8 mouse cellular contexts compared by ENCODE assay signal in genomic region chr7:12779782-12780150, GRCm38 (mm10). TPM values are rescaled to one million over a fixed set of nuclear protein-coding genes. Genes with fewer than 3 reads are reported as not detected.
DNase-seq lines count a peak whose midpoint lies in the region; ATAC-seq and TF ChIP-seq lines count a peak whose summit lies in the region.

No protein-coding gene starts in this region.

- intact Hi-C loops in left cerebral cortex, postnatal 36 days (cut with DNase I): loop anchor here (1.0 to 5.0 kb wide), 2 partner anchors 24 to 38 kb away; partner anchors contain the start of genes Zfp329 and Zscan18

- H3K4me3 ChIP-seq in erythroblast, embryonic 14.5 days (replicated peaks): peak overlapping the region; percentile 60
- peak overlapping the region; percentile 89 for H3K4me3 ChIP-seq in testis, adult 2 months (ENCODE audit: control insufficient read depth, low read depth, low read length)
- peak overlapping the region; percentile 64 for H3K4me3 ChIP-seq in liver, embryonic 12.5 days

- no peak overlapping the region; the same call in 1 of the 2 replicates for H3K27ac ChIP-seq in testis, adult 2 months (ENCODE audit: control insufficient read depth, insufficient read depth, low read depth, low read length)
- no peak overlapping the region for H3K27ac ChIP-seq in liver, embryonic 12.5 days

- 28% methylated on average over 10 of the region's 10 CpGs for WGBS in liver, embryonic 12.5 days (ENCODE audit: insufficient replicate concordance)

- no peaks in the 10 kb centered on the region for H3K36me3 ChIP-seq in erythroblast, embryonic 14.5 days (ENCODE audit: control insufficient read depth)
- H3K36me3 ChIP-seq in testis, adult 2 months (ENCODE audit: control insufficient read depth, insufficient read depth, low read length): no peaks in the 10 kb centered on the region
- 0 out of 2 replicates have a peak, but pooled peaks cover 3% of the 10 kb centered on the region for H3K36me3 ChIP-seq in liver, embryonic 12.5 days

- no peak for TF ChIP-seq POLR2A in testis, adult 2 months (IDR thresholded peaks at IDR 0.05; ENCODE audit: control insufficient read depth, low read depth, low read length)

- H3K9me3 ChIP-seq in erythroblast, embryonic 14.5 days (ENCODE audit: control insufficient read depth, low read length): no peaks in the 10 kb centered on the region
- H3K9me3 ChIP-seq in liver, embryonic 12.5 days (replicated peaks): no peaks in the 10 kb centered on the region

- no peak for TF ChIP-seq CTCF in testis, adult 2 months (IDR thresholded peaks at IDR 0.05; ENCODE audit: control insufficient read depth, insufficient read depth, insufficient replicate concordance, low read depth, low read length)

- no peak for ATAC-seq in erythroblast, adult 5-6 weeks (replicated peaks; ENCODE audit: low FRiP score, poor library complexity, severe bottlenecking)
- ATAC-seq in liver, embryonic 12.5 days: peak; percentile 24

- DNase-seq in testis, postnatal 14 days (ENCODE audit: low spot score): no peak
- DNase-seq in yolk sac, embryonic 10.5 days (ENCODE audit: low spot score): peak; percentile 4
- DNase-seq in left cerebral cortex, postnatal 36 days (ENCODE audit: low spot score in 2 of 2): no peak
- no peak for DNase-seq in right cerebral cortex, adult 18-20 months

- peak overlapping the region; percentile 68 for H3K9ac ChIP-seq in liver, embryonic 12.5 days

- H3K27me3 ChIP-seq in erythroblast, embryonic 14.5 days (ENCODE audit: control insufficient read depth): peaks cover 7% of the 10 kb centered on the region
- H3K27me3 ChIP-seq in testis, adult 2 months (ENCODE audit: control insufficient read depth, insufficient read depth, low read length): no peaks in the 10 kb centered on the region
- H3K27me3 ChIP-seq in liver, embryonic 12.5 days (replicated peaks): 0 out of 2 replicates have a peak, but pooled peaks cover 3% of the 10 kb centered on the region

- H3K4me2 ChIP-seq in liver, embryonic 12.5 days: peak overlapping the region; percentile 93

- H3K4me1 ChIP-seq in erythroblast, embryonic 14.5 days (ENCODE audit: control insufficient read depth): peaks cover 9% of the 10 kb centered on the region
- H3K4me1 ChIP-seq in testis, adult 2 months (ENCODE audit: control insufficient read depth, insufficient read depth, low read length): peaks cover 10% of the 10 kb centered on the region
- peaks cover 12% of the 10 kb centered on the region for H3K4me1 ChIP-seq in liver, embryonic 12.5 days

RNA-seq across cellular contexts. Expression of gene Zscan18, which starts 23.7 kb away (rescaled TPM):
- 0.04 TPM in 1 of 2 replicates, not detected in the other for polyA plus RNA-seq in erythroblast, embryonic 14.5 days (2012)
- 0.63 TPM in 1 of 2 replicates, not detected in the other for total RNA-seq in erythroblast, adult 5-6 weeks (2015; ENCODE audit: low replicate concordance)
- total RNA-seq in erythroblast, adult 5-6 weeks (2017; ENCODE audit: low replicate concordance): not detected in 2 replicates
- 7.6 and 9.0 TPM in 2 replicates for polyA plus RNA-seq in testis, adult 2 months (2012; rRNA removed)
- polyA plus RNA-seq in liver, embryonic 12.5 days (2016; fragmentation: Nextera tagmentation; extraction: Ambion mirVana): 1.4 and 2.1 TPM in 2 replicates
- 10 to 100 TPM; 14.8 to 22.0 TPM for total RNA-seq in left cerebral cortex, postnatal 36 days (2021)

RNA-seq across cellular contexts. Expression of gene Zfp329, which starts 38.9 kb away (rescaled TPM):
- 0.01 TPM in 1 of 2 replicates, not detected in the other for polyA plus RNA-seq in erythroblast, embryonic 14.5 days (2012)
- 3.3 and 6.1 TPM in 2 replicates for total RNA-seq in erythroblast, adult 5-6 weeks (2015; ENCODE audit: low replicate concordance)
- total RNA-seq in erythroblast, adult 5-6 weeks (2017; ENCODE audit: low replicate concordance): 1.4 and 3.1 TPM in 2 replicates
- 2.0 and 3.0 TPM in 2 replicates for polyA plus RNA-seq in testis, adult 2 months (2012; rRNA removed)
- 3.8 and 4.6 TPM in 2 replicates for polyA plus RNA-seq in liver, embryonic 12.5 days (2016; fragmentation: Nextera tagmentation; extraction: Ambion mirVana)
- total RNA-seq in left cerebral cortex, postnatal 36 days (2021): 10 to 100 TPM; 17.3 to 24.7 TPM

RNA-seq across cellular contexts. Expression of gene Vmn2r56, which starts 45.0 kb away (rescaled TPM):
- 0.01 TPM in 1 of 2 replicates, not detected in the other for polyA plus RNA-seq in erythroblast, embryonic 14.5 days (2012)
- total RNA-seq in erythroblast, adult 5-6 weeks (2015; ENCODE audit: low replicate concordance): not detected in 2 replicates
- not detected in 2 replicates for total RNA-seq in erythroblast, adult 5-6 weeks (2017; ENCODE audit: low replicate concordance)
- polyA plus RNA-seq in testis, adult 2 months (2012; rRNA removed): not detected in 2 replicates
- polyA plus RNA-seq in liver, embryonic 12.5 days (2016; fragmentation: Nextera tagmentation; extraction: Ambion mirVana): not detected in 2 replicates
- under 1 TPM in 1 of 2 experiments, not detected in 1; 0.05 TPM for total RNA-seq in left cerebral cortex, postnatal 36 days (2021)

RNA-seq across cellular contexts. Expression of gene Zfp110, which starts 54.8 kb away (rescaled TPM):
- polyA plus RNA-seq in erythroblast, embryonic 14.5 days (2012): 0.06 and 0.24 TPM in 2 replicates
- 5.8 and 6.1 TPM in 2 replicates for total RNA-seq in erythroblast, adult 5-6 weeks (2015; ENCODE audit: low replicate concordance)
- total RNA-seq in erythroblast, adult 5-6 weeks (2017; ENCODE audit: low replicate concordance): 6.4 and 11.2 TPM in 2 replicates
- polyA plus RNA-seq in testis, adult 2 months (2012; rRNA removed): 33.3 and 34.2 TPM in 2 replicates
- 16.1 and 16.4 TPM in 2 replicates for polyA plus RNA-seq in liver, embryonic 12.5 days (2016; fragmentation: Nextera tagmentation; extraction: Ambion mirVana)
- total RNA-seq in left cerebral cortex, postnatal 36 days (2021): 10 to 100 TPM; 13.0 to 15.8 TPM
